Mouse (Mus musculus) cerebellum, adult (tissue): ENCODE data around the gene Cd81.

Source experiments
- ATAC-seq: cut with Nextera tagmentation; 2 replicates; pipeline ENCODE4 v1.9.2; 2017; ENCODE audit warnings: mild to moderate bottlenecking, moderate library complexity, mixed read lengths; ENCODE audit not compliant: insufficient number of reproducible peaks, low FRiP score, low TSS enrichment

Cd81 gene

DNA sequence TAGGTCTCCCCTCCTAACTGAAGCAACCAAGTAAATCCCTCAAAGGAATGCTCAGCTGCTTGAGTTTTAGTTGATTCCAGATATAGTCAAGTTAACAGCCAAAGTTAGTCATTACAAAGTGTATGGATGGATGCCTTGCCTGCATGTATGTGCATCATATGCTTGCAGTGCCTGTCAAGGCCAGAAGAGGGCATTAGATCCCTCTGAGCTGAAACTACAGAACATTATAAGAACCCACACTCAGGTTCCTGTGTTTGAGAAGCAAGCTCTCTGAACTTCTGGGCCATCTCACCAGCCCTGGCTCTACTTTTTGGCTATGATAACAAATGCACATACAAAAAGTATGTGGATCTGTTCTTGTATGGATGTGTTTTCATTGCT lies 7.7 kb upstream of the Cd81 start:
- ATAC-seq = no peak

DNA sequence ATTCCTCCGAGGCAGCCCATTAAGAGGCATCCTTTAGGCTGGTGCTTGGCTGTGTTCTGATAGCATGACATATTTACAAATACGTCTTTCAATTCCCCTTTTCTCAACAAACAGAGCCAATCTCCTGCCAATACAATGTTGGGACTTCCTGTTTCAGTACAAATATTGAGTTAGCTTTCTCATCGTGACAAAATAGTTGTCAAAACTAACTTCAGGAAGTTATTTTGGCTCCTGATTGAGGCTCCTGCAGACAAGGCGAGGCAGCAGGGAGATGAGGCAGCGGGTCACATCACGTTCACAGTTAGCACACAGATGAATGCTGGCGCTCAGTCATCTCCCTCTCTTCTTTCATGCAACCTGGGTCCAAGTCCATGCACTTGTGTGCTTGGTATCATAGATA lies 6.2 kb upstream of the Cd81 start:
- ATAC-seq = no peak

DNA sequence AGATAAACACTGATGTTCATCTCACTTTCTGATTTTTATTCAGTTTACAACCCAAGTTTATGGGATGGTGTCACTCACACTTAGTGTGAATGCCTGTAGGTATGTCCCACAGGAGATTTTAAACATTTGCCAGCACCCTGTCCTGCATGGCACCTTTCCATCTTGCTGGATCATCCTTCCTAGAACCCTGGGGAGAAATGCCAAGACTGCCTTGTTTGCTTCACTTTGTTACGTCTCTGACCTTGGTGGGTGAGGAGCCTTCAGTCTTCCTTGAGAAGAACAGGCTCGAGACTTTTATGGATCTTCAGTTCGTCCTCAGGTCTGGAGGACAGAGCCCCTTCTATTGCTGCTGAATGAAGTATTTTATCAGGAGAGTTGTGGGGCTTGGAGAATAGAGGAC lies 3.2 kb upstream of the Cd81 start:
- ATAC-seq = no peak

DNA sequence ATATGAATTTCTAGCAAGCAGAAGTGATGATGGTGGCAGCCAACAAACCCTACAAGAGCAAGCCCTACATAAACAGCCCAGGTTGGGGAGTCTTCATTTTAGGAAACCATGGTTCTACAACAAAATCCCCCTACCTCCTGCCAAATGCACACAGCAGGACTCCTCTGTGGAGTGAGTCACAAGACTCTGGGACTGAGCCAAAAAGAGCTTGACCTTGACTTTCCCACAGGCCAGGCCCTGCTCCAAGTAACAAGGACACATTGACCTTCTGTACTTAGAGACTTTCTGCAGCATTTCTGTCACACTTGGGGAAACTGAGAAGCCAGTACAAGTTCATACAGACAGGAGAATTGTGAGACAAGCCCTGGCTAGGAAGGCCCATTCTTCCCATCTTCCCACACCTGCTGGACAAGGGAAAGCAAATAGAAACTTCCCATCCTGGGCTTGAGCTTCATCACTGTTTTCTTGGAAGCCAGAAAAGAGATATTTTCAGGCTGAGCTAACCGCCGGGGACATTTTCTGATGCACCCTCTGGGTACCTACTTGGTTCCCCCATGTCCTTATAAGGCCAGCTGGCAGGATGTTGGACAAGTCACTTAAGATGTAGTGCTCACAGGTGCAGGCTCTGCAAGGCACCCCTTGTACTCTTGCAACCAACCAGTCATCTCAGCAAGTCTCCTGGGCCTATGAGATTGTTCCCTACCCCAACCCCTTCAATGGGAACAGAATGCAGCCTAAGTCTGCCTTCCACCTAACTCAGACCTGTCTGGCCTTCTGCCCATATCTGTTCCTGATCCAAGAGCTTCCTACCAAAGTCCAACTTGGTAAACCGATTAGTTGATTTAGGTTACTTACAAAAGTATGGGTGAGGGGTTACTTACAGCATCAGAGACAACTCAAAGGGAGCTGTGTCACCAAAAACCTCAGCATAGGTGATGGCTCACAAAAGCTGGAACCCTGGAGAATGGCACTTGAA lies 2.4 kb upstream of the Cd81 start:
- no peak for ATAC-seq

DNA sequence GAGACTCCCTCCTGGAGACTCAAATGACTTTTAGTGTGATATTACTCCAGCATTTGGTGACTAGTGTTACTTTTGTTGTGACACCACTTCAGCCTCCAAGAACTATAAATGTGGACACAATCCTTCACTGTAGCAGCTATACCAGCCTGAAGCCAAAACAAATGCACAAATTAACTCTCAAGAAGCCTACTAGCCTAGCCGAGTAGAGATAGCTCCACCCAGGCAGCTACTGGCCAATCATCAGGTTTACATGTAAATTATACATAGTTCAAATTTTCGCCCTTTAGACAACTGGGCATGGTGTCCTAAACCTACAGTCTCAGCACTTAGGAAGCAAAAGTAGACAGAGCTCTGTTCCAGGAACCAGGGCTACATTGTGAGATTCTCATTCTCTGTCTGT lies 1.2 kb upstream of the Cd81 start:
- ATAC-seq = no peak

DNA sequence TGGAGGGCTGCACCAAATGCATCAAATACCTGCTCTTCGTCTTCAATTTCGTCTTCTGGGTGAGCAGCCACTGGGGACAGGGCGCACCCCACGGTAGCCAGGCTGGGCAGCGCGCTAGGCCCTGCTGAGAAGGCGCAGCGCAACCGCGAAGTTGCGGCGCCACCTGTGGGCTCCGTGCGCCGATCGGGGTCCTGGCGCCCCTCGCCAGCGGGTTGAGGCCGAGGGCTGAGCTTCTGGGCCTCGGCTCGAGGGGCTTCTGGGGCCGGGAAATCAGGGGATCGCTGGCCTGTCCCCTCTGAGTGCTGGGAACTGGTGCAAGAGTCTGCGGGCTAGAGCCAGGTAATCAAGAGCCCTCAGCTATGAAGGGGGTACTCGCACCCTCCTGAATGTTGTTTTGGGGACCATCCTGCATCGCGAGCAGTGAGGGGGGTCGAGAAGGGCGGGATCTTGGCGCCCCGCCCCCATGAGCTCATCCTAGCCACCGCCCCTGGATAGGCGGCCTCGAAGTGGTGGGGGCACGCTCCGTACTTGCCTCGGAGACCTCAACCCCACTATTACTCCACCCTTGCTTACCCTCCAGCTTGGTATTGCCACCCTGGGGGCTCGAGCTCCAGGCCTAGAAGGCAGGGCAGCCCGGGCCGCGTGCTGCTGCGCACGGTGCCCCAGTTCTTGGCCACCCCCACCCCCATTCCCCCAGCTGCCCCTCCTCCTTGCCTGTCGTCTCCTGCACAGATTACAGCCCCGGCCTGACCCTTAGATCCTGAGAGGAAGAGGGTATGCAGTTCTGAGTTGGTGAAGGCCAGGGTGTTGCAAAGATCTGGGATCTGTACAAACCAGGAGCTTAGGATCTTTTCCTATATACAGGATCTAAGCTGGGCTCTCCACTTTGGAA lies 715 bp downstream of the Cd81 start:
- ATAC-seq = peak; percentile 19; the same call in 1 of the 2 replicates

DNA sequence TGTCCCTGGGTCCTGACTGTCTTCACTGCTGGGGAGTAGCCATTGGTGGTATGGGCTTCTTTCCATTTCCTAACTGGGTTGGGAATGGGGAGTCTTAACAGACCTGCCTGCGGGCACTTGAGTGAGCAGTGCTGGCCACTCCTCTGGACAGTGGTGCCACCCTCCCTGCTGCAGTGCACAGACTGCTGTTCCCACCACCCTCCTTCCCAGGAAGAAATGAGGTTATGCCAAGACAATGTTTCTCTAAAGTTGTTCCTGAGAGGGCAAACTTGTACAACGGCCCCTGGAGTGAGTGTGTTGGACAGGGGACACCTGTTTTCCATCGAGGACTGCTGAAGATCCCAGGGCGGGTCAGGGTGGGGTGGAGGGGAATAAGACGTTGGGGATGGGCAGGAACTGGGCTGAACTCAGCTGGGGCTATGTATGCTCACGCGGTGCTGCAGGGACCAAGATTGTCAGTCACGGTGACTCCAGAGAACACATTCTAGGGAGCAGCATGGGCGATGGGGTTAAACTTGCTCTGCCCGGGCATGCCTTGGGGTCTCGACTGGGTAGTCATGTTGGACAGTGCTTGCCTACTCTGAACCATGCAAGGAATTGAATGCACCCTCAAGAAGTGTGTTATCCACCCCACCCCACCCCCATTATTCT lies 1.5 kb downstream of the Cd81 start:
- no peak for ATAC-seq

DNA sequence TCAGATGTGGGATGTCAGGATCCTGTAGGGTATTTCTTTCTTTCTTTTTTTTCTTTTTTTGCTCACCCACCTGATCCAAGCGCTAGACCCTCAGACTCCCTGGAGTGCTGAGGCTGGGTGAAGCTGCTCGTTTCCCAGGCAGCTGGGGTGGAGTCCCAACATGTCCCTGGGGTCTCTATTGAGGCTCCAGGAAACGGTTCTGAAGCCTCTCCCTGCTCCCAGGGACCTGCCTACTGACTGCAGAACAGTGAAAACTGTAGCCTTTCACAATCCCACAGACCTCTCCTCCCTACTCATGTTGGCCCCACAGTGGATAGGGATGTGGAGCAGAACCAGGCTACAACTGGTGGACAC lies 2.0 kb downstream of the Cd81 start:
- ATAC-seq = no peak

DNA sequence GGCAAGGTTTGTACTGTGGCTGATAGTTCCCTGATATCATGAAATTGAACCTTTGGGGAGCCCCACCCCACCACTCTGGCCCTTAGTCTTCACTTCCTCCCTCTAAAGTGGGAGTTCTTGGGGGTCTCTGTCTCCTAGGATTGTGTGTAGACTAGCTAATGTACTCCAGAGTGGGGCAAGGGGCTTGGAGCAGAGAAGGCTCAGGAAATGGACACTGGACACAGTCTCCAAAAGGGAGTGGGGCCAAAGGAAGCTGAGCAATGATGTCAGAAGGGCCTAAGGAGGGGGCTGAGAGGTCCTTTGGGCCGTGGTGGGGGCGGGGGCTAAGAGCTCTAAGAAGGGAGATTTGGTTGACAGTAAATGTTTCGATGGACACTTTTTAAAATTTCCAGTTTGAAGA lies 2.5 kb downstream of the Cd81 start:
- ATAC-seq = no peak

DNA sequence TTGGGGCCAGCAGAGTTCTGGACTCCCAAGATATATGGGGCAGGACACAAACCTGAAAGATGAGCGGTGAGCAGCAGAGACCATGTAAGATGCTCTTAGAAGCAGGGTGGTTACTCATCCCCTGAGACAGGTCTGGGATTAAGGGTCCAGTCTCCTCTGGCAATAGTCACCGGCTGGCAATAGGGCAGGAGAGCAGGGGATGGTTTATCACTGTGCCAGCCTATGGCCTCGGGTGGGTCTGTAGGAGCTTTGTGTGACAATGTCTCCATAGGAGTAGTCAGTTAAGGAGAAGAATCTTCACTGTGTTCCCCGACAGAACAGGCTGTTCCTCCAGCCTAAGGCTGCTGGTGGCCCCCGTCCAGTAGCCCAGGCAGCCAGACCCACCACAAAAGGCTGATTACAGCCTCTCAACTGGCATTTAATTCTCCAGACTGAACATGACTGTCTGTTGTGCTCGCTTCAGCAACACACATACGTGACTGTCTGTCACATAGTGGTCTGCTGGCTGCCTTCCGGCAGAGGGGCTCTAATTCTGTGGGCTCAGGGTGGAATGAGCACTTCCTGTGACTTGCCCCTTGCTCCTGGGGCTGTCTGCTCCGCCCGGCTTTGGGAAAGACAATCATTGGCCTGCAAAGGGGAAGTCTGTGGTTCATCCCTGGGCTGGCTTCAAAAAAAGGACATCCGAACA lies 3.1 kb downstream of the Cd81 start:
- no peak for ATAC-seq

DNA sequence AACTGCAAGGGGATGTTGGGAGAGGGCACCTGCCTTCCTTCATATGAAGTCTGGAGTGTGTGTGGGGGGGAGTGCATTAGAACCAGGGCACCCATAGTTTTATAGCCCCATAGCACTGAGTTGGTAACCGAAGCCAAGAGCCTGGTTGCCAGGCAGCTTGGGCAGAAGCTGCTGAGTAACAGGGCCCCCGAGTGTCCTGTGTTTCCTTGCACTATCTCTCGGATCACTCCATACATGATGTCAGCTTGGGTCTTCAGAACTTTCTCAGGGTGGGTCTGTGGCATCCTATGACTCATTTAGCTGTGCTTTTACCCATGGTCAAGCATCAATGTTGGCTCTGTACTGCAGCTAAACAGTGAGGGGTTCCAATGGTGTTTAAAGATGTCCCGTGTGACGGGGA lies 4.5 kb downstream of the Cd81 start:
- no peak for ATAC-seq

DNA sequence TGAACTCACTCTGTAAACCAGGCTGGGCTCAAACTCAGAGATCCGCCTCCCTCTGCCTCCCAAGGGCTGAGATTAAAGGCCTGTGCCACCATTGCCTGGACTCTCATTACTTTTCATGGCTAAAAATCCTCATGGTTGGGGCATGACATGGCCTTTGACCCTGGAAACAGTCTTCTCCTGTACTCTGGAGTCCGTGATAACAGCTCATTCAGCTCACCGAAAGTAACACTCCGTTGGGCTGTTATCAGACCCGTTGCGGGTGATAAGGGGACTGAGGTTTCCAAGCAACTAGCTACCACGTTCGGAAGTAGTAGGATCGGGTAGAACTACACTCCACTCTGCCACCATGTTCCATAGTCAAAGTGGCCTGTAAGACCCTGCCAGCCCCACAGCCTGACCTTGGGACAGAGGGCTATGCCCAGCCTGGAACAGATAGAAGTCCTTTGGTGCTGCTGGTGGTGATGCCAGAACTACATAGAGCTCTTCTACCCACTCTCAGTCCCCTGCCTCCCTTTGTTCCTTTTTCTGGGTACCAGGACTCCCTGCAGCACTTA lies 5.2 kb downstream of the Cd81 start:
- no peak for ATAC-seq

DNA sequence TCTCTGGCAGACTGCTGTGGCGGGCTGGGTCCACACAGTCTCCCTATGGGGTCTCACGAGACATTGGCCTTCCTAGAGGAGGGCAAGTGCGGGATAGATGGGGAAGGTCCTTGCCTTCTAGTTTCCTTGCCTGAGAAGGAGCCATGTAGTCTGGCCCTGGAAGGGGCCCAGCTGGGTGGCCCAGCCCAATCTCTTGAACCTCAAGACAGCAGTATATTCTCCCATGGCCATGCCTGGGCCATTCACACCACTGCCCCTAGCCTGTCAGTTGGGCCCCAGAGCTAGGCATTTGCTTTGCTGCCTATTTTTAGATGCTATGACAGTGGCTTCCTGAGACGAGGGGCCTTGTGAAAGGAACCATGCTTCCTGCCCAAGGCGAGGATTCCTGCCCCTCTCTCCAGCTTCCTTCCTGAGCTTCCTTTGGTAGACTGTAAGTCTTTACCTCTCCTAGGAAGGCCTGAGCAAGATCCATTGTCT lies 5.7 kb downstream of the Cd81 start:
- ATAC-seq = no peak

DNA sequence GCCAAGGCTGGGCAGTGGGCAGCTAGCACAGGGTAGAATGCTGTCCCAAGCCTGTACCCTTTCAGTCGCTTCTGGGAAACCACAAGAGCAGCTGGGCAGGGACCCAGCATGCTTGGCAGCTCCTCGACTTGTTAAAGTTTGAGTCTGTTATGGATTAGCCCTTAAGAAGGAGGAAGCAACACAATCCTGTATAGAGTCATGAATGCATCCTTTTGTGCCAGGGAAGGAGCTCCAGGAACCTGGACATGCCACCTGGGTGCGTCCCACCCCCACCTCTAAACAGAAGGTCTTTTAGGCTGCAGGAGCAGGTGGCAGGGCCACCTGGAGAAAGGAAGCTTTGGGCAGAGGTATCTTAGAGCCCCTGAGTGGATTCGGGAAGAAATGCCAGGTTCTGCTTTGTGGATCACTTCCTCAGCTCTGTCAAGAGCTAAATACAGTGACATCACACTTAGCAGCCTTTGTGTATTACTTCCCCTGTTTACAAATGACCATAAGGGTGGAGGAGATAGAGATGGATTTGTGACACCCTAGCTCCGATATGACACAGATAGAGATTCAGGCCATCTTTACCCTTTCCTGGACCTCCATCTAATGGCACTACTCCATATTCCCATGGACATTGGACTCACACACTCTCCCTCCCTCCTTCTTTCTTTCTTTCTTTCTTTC lies 6.8 kb downstream of the Cd81 start:
- no peak for ATAC-seq

DNA sequence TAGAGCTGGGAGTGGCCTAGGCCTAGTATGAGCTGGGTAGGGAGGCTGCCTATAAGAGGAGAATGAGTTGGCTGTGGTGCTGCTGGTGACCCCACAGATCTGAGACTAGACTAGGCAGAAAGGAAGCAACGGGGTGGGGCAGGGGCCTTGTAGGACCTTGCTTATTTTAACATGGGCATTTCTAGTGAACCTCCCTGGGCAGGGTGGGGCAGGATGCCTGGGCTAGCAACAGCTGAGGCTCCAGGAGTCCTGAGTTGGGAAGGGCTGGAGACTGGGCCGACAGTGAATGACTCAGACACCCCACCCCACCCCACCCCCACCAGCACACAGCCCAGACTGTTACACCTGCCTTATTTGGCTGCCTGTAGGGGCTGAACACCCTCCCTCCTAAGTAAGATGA lies 10.2 kb downstream of the Cd81 start:
- no peak for ATAC-seq

DNA sequence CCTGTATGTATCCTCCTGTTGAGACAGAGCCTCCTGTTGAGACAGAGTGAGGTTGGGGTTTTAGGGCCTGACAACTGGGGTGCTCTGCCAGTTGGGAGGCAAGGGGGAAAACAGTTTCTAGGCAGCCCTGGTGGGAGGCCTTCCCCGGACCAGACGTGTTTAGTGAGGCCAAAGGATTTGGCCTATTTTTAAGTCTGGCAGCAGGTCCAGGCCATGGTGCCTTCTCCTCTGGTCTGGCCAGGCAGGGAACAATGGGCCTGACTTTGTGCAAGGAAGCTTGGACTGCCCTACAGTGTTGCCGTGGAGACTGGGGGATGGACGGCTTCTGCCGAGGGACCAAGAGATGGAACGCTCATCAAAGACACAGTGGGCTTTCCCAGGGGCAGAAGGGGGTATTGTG lies 11.7 kb downstream of the Cd81 start:
- no peak for ATAC-seq

DNA sequence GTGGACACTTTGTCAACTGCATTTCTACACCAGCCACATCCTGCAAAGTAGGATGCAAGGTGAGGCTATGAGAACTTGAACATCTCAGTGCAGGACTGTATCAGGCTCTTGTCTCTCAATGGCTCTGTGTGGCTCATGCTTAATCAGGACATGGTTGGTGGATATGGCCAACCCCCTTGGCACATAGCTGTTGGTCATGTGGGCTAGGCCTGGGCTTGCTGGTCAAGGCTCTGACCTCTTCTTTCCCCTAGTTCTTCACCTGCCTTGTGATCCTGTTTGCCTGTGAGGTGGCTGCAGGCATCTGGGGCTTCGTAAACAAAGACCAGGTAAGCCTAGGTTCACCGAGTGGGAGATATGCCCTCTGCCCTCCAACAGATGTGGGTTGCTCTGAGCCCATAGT lies 13.2 kb downstream of the Cd81 start:
- no peak for ATAC-seq

DNA sequence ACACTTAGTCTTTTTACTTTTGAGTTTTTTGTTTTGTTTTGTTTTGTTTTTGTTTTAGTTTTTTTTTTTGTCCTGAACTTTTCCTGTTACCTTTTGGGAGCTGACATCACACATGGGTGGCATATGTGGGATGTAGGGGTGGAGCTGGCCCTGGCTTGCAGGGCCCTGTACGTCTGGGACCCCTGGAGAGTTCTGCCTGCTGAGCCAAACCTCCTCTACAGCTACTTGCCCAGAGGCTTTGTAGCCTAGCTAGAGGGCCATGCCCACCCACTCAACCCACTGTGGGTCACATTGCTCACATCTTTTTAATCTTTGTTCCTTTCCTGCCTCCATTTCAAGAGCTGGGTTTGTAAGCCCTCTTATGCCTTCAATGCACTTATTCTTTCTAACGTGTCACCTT lies 14.9 kb downstream of the Cd81 start:
- no peak for ATAC-seq

DNA sequence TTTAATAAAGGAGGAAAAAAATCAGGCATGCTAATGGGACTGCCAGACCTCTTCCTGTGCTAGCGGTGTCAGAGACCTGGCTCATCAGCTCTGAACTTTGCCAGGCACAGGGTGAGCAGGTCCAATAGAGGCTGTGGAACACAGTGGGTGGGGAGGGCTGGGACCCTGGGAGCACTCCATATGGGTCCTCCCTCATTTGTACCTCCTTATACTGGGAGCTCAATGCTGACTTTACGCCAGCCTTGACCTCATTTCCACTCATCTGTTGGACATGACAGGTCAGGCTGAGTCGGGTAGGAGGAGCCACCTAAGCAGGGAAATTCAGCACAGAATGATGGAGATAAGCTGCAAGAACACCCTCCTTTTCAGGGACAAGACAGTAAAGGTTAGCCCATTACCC lies 15.4 kb downstream of the Cd81 start:
- ATAC-seq = no peak
